Mouse (Mus musculus) layer of hippocampus, postnatal 25 days (tissue): ENCODE results near the gene Dusp6. TPM values are rescaled to one million over a fixed set of nuclear protein-coding genes. Genes with fewer than 3 reads are reported as not detected.

ENCODE experiments used
- DNase-seq, 2 experiments: peaks; one replicate each; pipeline ENCODE4 v3.0.0; 2022; ENCODE audit warnings: mixed read lengths in 2 of 2, low spot score in 1 of 2; ENCODE audit errors: extremely low spot score in 1 of 2
- total RNA-seq, 2 experiments: library from RNA; stranded (reverse); gene quantifications; 2 replicates each; pipeline ENCODE4 v1.2.3; 2021

Dusp6 gene
- total RNA-seq, 2 experiments from 2014 or later: 74.9 to 93.5 TPM

- no peak for DNase-seq
Observed at GRCm38 (mm10) chr10:99269704-99270103, 6.7 kb downstream of the Dusp6 start.

- no peak for DNase-seq
Observed at GRCm38 (mm10) chr10:99270406-99270805, 7.4 kb downstream of the Dusp6 start.

- DNase-seq: no peak
Observed at GRCm38 (mm10) chr10:99271016-99271415, 8.0 kb downstream of the Dusp6 start.

GRCm38 (mm10) chr10:99273006-99273405, 10.0 kb downstream of the Dusp6 start:
- no peak for DNase-seq

- no peak for DNase-seq
Observed at GRCm38 (mm10) chr10:99274640-99275039, 11.6 kb downstream of the Dusp6 start.

DNA sequence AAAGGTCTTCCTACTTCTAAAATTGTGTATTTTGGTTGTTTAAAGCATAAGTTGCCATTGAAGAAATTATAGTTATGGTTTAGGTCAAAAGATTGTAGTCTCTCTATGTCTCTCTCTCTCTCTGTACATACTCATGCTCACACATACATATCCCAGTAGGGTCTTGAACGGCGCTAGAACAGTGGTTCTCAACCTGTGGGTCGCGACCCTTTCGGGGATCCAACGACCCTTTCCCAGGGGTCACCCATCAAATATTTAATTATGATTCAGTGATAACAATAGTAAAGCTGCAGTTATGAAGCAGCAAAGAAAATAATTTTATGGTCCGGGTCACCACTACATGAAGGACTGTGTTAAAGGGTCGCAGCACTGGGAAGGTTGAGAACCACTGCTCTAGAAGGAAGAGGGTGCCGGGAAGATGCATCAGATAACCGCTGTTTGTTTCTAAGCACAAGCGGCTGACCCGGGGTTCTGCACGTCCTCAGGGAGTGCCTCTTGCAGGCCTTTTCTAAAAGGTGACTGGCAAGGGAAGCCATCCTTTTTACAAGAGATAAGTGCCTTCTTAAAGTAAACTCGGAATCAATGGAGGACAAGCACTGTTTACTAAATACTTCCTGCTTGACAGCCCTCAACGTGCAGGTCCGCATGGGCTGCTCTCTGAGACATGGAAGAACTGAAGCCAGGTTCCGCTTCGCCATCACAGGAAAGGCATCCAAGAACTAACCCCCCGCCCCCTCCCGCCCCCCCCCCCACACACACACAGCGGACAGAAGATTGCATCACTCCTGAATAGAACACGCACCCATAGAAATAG, 16.2 kb downstream of the Dusp6 start:
- no peak for DNase-seq

GRCm38 (mm10) chr10:99283981-99284385, 21.0 kb downstream of the Dusp6 start:
- DNase-seq: no peak

- DNase-seq: no peak
Observed at GRCm38 (mm10) chr10:99284918-99285317, 21.9 kb downstream of the Dusp6 start.

- no peak for DNase-seq
Observed at GRCm38 (mm10) chr10:99285759-99286158, 22.7 kb downstream of the Dusp6 start.

- DNase-seq: no peak
Observed at GRCm38 (mm10) chr10:99286213-99286612, 23.2 kb downstream of the Dusp6 start.

- DNase-seq: no peak
Observed at GRCm38 (mm10) chr10:99286787-99287186, 23.8 kb downstream of the Dusp6 start.

- no peak for DNase-seq
Observed at GRCm38 (mm10) chr10:99287206-99287605, 24.2 kb downstream of the Dusp6 start.

GRCm38 (mm10) chr10:99289176-99289575, 26.1 kb downstream of the Dusp6 start:
- DNase-seq: no peak

- DNase-seq: no peak
Observed at GRCm38 (mm10) chr10:99293111-99293640, 30.1 kb downstream of the Dusp6 start.

- no peak for DNase-seq
Observed at GRCm38 (mm10) chr10:99297721-99298120, 34.7 kb downstream of the Dusp6 start.

DNA sequence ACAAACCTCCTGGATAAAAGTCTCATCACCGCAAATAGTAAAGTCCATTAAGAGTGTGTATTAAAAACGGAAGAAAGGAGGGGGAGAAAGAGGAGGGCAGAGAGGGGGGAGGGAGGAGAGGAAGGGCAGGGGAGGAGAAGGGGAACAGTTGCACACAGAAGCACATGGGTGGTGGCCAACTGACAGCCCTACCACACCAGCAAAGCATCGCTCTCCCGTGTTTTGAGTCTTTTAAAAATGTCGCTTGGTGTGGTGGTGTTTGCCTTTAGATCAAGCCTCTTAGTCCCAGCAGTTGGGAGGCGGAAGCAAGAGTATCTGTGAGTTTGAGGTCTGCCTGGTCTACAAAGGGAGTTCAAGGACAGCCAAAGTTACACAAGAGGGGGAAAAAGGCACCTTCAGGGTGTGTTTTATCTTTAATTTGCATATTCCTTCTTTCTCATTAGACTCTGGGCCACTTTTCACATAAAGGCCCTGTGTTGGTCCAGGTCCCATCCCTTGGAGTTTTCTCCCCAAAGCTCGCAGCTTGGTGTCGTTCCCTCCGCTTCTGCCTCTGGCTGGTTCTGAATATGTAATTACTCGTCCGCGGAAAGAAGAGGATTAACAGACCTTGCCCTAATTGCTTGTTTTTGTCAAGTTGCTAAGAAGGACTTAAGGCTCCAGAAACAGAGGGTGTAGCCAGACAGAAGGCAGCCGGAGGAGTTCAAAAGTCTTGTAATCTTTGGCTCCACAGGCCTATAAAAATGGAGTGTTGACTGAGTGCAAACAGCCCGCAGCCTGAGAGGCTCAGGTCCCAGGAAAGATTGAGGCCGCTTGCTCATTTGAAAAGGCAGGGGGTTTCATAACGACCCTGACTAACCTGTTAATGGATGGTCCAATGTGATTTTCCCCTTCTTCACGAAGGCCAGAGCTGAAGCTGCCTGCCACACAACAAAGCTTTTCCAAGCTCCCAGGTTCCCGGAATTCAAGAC, 35.6 kb downstream of the Dusp6 start:
- no peak for DNase-seq

DNA sequence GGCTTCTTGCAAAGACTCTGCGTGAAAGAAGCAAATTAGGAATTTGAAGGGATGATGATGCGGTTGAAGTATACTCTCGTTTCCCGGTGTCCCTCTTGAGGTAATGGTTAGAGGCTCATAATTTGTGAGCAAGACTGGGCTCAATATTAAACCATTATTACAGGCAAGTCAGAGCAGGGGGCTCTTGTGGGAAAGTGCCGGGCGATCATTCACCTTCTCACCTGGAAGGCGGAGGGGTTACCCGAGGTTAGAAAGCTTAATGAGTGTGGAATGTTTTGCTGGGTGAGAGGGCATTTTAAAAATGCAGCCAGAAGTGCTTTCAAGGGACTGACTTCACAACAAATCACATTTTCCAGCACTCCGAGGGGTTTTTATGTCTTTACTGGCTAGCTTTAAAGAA, 36.3 kb downstream of the Dusp6 start:
- DNase-seq: no peak

DNA sequence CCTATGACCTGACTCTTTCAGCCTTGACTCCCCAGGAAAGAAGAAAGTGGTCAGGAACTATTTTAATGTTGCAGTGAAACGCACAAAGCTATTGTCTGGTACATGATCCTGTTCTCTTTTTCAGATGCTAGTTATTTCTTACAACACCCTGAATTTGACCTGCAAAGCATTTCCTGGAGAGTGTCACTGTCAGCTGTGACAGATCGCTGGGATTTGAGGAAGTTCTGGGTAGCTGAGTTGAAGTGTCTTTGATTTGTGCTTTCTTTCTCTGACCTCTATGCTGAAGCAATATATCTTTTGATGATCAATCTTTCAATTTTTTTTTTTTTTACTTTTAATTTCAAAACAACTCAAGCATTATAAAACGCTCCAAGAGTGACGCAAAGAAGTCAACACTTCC, 39.0 kb downstream of the Dusp6 start:
- DNase-seq: no peak

GRCm38 (mm10) chr10:99308837-99309236, 45.8 kb downstream of the Dusp6 start:
- DNase-seq: no peak

DNA sequence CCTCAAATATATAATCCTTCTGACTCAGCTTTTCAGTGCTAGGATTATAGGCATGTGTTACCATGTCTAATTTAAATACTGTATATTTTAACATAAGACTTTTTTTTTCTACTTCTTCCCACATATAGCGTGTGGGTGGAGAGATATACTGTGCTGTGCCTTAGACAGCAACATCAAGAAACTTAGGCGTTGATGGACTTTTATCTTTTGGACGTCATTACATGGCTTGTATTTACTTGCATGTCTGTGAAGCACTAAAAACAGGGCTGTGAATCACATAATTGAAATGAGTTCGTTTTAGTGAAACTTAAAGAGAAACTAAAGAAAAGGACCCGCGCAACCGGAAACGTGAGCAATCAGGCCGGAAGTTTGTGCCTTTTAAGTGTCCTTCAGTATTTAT, 46.6 kb downstream of the Dusp6 start:
- no peak for DNase-seq

DNA sequence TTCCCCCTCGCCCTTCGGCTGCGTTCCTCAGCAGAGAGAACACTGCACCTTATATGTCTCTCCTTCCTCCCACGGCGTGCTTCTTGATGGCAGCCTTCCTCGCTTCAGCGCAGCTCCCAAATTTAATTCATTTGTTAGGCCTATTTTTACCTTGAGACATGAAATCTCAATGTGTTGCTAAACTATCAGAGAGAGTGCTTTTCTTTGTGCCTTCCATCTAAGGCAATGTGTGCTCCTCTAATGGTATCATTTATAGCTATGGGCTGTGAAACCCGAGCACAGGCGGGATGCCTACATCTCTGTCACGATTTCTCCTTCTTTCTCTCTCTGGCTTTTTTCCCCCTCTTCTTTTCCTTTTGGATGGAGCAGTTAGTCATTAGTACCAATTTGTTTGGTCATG, 47.2 kb downstream of the Dusp6 start:
- no peak for DNase-seq
